Mouse (Mus musculus) spleen, adult 2 months (tissue): ENCODE data around the gene Fas.

Experiments used
- CTCF ChIP-seq: fragments of 200-500 bp; IDR thresholded peaks from 2 replicates; pipeline ENCODE4 v1.5.1; 2011; ENCODE audit warnings: mild to moderate bottlenecking, inconsistent platforms; ENCODE audit not compliant: insufficient read depth, insufficient read length, insufficient replicate concordance; ENCODE audit errors: extremely low read depth
- POLR2A ChIP-seq: fragments of 200-500 bp; IDR thresholded peaks from 2 replicates; pipeline ENCODE4 v1.6.1; 2011; ENCODE audit warnings: low read depth, low read length, inconsistent platforms

DNA sequence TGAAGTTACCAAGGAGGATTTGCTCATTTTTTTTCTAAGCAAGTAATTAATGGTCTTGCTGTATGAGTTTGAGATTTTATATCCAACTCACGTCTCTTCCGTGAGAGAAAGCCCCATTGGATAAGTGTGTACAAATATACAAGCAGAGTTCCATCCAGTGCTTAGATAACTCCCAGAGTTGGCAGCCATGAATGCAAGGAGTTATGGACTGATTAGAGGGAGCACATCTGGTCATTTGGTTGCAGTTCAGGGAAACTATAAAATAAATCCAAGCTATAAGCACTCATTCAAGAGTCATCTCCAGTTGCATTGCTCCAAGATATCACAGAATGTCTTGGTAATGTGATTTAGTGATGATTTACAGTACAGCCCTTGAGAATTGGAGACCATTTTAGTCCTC lies 33.5 kb upstream of the Fas start:
- TF ChIP-seq POLR2A (no peak), CTCF (no peak)
